Mouse (Mus musculus): ENCODE measurements around the gene Rnf183.

GRCm38 (mm10) chr4:62472071-62472470 lies 37.0 kb upstream of the Rnf183 start:
- TF ChIP-seq CTCF (IDR thresholded peaks at IDR 0.05; ENCODE audit: low read depth) (no peak), EP300 (IDR thresholded peaks at IDR 0.05; ENCODE audit: low read depth) (no peak)
